Mouse (Mus musculus) ES-E14 (cell line): Measurements from ENCODE around the gene Igsf8. TPM values are rescaled to one million over a fixed set of nuclear protein-coding genes. Genes with fewer than 3 reads are reported as not detected.
A peak's percentile ranks its signal among the peaks of the same experiment; 100 is the strongest.

Source experiments
- DNase-seq: peaks from one replicate; pipeline ENCODE4 v3.0.0-alpha.2; 2013; ENCODE audit warnings: low read depth, low spot score
- H3K27ac ChIP-seq: 2 replicates; pipeline ENCODE4 v1.5.1; 2012; ENCODE audit warnings: low read depth, mild to moderate bottlenecking, low read length, moderate library complexity, mixed read lengths; ENCODE audit not compliant: poor library complexity, insufficient read depth, severe bottlenecking
- H3K36me3 ChIP-seq: 2 replicates; pipeline ENCODE4 v1.6.1; 2012; ENCODE audit warnings: mild to moderate bottlenecking, low read length, moderate library complexity, mixed read lengths; ENCODE audit not compliant: control insufficient read depth, poor library complexity, insufficient read depth, severe bottlenecking
- H3K4me1 ChIP-seq, 2 experiments: fragments of 150-350 bp in 1 of 2; sonication (generic) in 1 of 2; 2 replicates each; pipeline ENCODE4 v1.6.1; 2012; ENCODE audit warnings: low read length in 2 of 2, mild to moderate bottlenecking in 1 of 2, mixed read lengths in 1 of 2; ENCODE audit not compliant: control insufficient read depth in 2 of 2, insufficient read depth in 2 of 2, poor library complexity in 1 of 2
- H3K4me3 ChIP-seq, 2 experiments: fragments of 150-350 bp in 1 of 2; sonication (generic) in 1 of 2; 2 replicates each; pipeline ENCODE4 v1.5.1; 2012; ENCODE audit warnings: low read length in 2 of 2, low read depth in 1 of 2, mild to moderate bottlenecking in 1 of 2, mixed read lengths in 1 of 2; ENCODE audit not compliant: insufficient read depth in 1 of 2, poor library complexity in 1 of 2, severe bottlenecking in 1 of 2
- H3K9ac ChIP-seq: 2 replicates; pipeline ENCODE4 v1.6.1; 2012; ENCODE audit warnings: low read depth, mild to moderate bottlenecking, low read length, mixed read lengths; ENCODE audit not compliant: poor library complexity, insufficient read depth, severe bottlenecking
- H3K9me3 ChIP-seq: fragments of 150-350 bp; sonication (generic); 2 replicates; pipeline ENCODE4 v1.6.1; 2012; ENCODE audit warnings: low read depth, mild to moderate bottlenecking, low read length; ENCODE audit not compliant: control insufficient read depth, insufficient read depth
- CHD2 ChIP-seq: IDR thresholded peaks from 2 replicates; pipeline ENCODE4 v1.6.1; 2014; ENCODE audit warnings: mild to moderate bottlenecking, low read depth, low read length, inconsistent platforms
- HCFC1 ChIP-seq: IDR thresholded peaks from 2 replicates; pipeline ENCODE4 v1.6.1; 2012; ENCODE audit warnings: low read length, inconsistent platforms, borderline replicate concordance; ENCODE audit not compliant: insufficient read depth
- MAFK ChIP-seq: IDR thresholded peaks from 2 replicates; pipeline ENCODE4 v1.6.1; 2014; ENCODE audit warnings: mild to moderate bottlenecking, low read depth, low read length, inconsistent platforms; ENCODE audit not compliant: insufficient read depth
- ZC3H11A ChIP-seq: IDR thresholded peaks from 2 replicates; pipeline ENCODE4 v1.6.1; 2012; ENCODE audit warnings: low read depth, mild to moderate bottlenecking, inconsistent platforms, low read length, borderline replicate concordance
- ZNF384 ChIP-seq: IDR thresholded peaks from 2 replicates; pipeline ENCODE4 v1.6.1; 2012; ENCODE audit warnings: low read depth, low read length, inconsistent platforms
- in situ Hi-C, 2 experiments: fragments of 600-800 bp; cut with MboI; formaldehyde crosslinking; loops; one replicate each; pipeline ENCODE4 v1.15.1; 2025; ENCODE audit warnings: low sequenced_read_pairs in 2 of 2, inconsistent platforms in 1 of 2; ENCODE audit not compliant: unreplicated experiment in 2 of 2
- total RNA-seq: library from RNA; depleted of rRNA; stranded (reverse); fragments of 300-350 nt; gene quantifications from 2 replicates; pipeline ENCODE4 v1.2.3, GENCODE M21; 2012

The Igsf8 gene
- total RNA-seq, 1 experiment, result 43.5 TPM

GRCm38 (mm10) chr1:172352453-172352852 lies 91.0 kb downstream of the Igsf8 start:
- Histone ChIP-seq H3K4me3 (no peak overlapping the region), H3K4me1 (peaks cover 3 to 14% of the 10 kb centered on the region in 2 experiments; a peak in 3 of 4 replicates), H3K27ac (no peak overlapping the region), H3K36me3 (no peaks in the 10 kb centered on the region), H3K9ac (no peak overlapping the region), H3K9me3 (no peaks in the 10 kb centered on the region)
- no peak for DNase-seq
- TF ChIP-seq MAFK (no peak), ZC3H11A (no peak), HCFC1 (no peak), ZNF384 (no peak), CHD2 (no peak)
- in situ Hi-C loops, result no loop called here

- no peaks in the 10 kb centered on the region for H3K36me3 ChIP-seq
- in situ Hi-C loops, result no loop called here
- TF ChIP-seq HCFC1, result no peak
- no peak for TF ChIP-seq ZC3H11A
- TF ChIP-seq MAFK, result no peak
- no peak for TF ChIP-seq ZNF384
- no peak for TF ChIP-seq CHD2
- no peaks in the 10 kb centered on the region for H3K9me3 ChIP-seq
- H3K9ac ChIP-seq, result no peak overlapping the region
- DNase-seq, result no peak
- peaks cover 3 to 4% of the 10 kb centered on the region in 2 experiments; a peak in 3 of 4 replicates for H3K4me1 ChIP-seq
- no peak overlapping the region for H3K27ac ChIP-seq
- no peak overlapping the region for H3K4me3 ChIP-seq
Observed at GRCm38 (mm10) chr1:172355336-172355735, 93.9 kb downstream of the Igsf8 start.

GRCm38 (mm10) chr1:172357550-172357949 lies 96.1 kb downstream of the Igsf8 start:
- no peak for TF ChIP-seq ZNF384
- no peak for TF ChIP-seq CHD2
- peak; percentile 18; the same call in 1 of the 2 replicates for TF ChIP-seq ZC3H11A
- no peak for TF ChIP-seq HCFC1
- no peak for TF ChIP-seq MAFK
- DNase-seq, result no peak
- H3K27ac ChIP-seq, result no peak overlapping the region

GRCm38 (mm10) chr1:172358341-172358740 lies 96.9 kb downstream of the Igsf8 start:
- Histone ChIP-seq H3K9ac (no peak overlapping the region), H3K27ac (no peak overlapping the region), H3K4me1 (peaks cover 0 to 2% of the 10 kb centered on the region in 2 experiments; a peak in 1 of 4 replicates), H3K36me3 (no peaks in the 10 kb centered on the region), H3K9me3 (no peaks in the 10 kb centered on the region), H3K4me3 (no peak overlapping the region)
- no peak for DNase-seq
- no peak for TF ChIP-seq ZC3H11A
- TF ChIP-seq ZNF384, result no peak
- TF ChIP-seq MAFK, result no peak
- no peak for TF ChIP-seq HCFC1
- TF ChIP-seq CHD2, result no peak
- in situ Hi-C loops, result no loop called here

More at GRCm38 (mm10) chr1:172357550-172357949, 96.1 kb downstream of the Igsf8 start:
- H3K36me3 ChIP-seq, result no peaks in the 10 kb centered on the region
- H3K4me1 ChIP-seq, result peaks cover 0 to 2% of the 10 kb centered on the region in 2 experiments; a peak in 1 of 4 replicates
- no peaks in the 10 kb centered on the region for H3K9me3 ChIP-seq
- in situ Hi-C loops, result no loop called here
- no peak overlapping the region for H3K9ac ChIP-seq
- no peak overlapping the region for H3K4me3 ChIP-seq

- in situ Hi-C loops, result no loop called here
- Histone ChIP-seq H3K4me1 (peaks cover 0 to 6% of the 10 kb centered on the region in 2 experiments; a peak in 1 of 4 replicates), H3K9ac (no peak overlapping the region), H3K4me3 (no peak overlapping the region), H3K27ac (no peak overlapping the region), H3K9me3 (no peaks in the 10 kb centered on the region), H3K36me3 (no peaks in the 10 kb centered on the region)
- no peak for TF ChIP-seq MAFK
- TF ChIP-seq ZC3H11A, result 0 out of 2 replicates have a peak, but pooled peaks have one; percentile 31
- peak; percentile 75 for DNase-seq
Observed at GRCm38 (mm10) chr1:172364684-172365083, 103.2 kb downstream of the Igsf8 start.
